Mouse (Mus musculus) hindbrain, embryonic 12.5 days (tissue): ENCODE data around the gene Akain1. TPM values are rescaled to one million over a fixed set of nuclear protein-coding genes. Genes with fewer than 3 reads are reported as not detected.

Experiments
- polyA plus RNA-seq: library from polyadenylated mRNA; unstranded; fragments of >200 nt; fragmentation: Nextera tagmentation; extraction: Ambion mirVana; gene quantifications from 2 replicates; pipeline ENCODE4 v1.2.1, GENCODE M21; 2016

The Akain1 gene
- polyA plus RNA-seq, 1 experiment from 2014 or later: 0.27 TPM

Other genes with a start within 250 kb of the Akain1 start
- gene Zbtb14, start 56.3 kb upstream of the Akain1 start, polyA plus RNA-seq: 32.9 and 34.5 TPM in 2 replicates